Mouse (Mus musculus): ENCODE measurements around the gene Mrgprg. TPM values are rescaled to one million over a fixed set of nuclear protein-coding genes. Genes with fewer than 3 reads are reported as not detected.

Mrgprg gene
- total RNA-seq, 2 experiments from 2014 or later: not detected

GRCm38 (mm10) chr7:143755357-143756124 lies 11.3 kb downstream of the Mrgprg start:
- DNase-seq: no peak

DNA sequence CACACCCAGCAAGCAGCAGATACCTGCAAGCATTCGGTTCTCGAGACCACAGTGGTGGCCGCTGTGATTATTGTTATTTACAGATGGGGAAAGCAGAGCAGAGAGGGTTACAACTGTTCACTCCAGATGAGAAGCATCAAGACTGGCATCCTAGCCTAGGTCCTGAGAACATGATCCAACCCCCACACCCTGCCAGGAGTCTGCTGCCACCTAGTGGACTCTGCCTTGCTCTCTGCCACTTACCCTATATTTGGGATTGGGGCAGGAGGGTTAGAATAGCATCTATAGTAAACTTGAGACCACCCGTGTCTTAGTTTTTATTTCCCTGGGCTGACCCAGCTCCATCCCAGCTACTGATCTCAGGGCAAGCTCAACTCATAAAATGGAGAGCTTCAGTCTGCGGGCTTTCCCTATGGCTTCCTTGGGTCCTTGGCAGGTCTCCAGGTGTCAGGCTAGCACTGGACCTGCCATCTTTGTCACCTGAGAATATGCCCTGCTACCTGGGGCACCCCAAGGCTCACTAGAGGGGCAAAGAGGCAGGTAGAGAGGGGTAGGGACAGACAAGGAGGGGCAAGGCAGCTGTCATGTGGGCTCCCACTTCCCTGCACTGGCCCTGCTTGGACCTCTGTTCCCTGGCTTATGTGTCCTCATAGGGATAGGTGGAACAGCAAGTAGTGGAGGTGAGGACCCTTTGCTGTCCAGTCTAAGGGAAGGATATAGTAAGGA lies 12.6 kb downstream of the Mrgprg start:
- peak; percentile 33 to 50 for DNase-seq

GRCm38 (mm10) chr7:143752606-143753005 lies 14.2 kb downstream of the Mrgprg start:
- DNase-seq: no peak

DNA sequence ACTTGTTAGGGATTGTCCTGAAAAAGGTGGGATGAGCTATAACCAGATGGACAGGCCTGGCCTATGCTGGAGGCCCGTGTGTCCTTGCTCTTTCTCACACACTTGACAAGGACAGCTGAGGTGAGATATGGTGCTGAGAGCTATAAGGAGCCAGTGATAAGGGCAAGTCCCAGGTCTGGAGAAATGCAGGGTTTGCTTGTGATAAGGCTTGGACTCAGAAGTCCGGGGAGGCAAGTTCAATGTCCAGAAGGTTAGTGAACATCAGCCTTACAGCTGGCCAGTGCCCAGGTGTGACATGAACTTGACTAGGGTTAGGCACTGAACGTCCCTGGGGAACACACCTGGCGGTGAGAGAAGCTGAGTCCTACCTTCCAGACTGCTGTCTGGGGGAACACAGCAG lies 14.7 kb downstream of the Mrgprg start:
- no peak for DNase-seq

- no peak for DNase-seq
Observed at GRCm38 (mm10) chr7:143751380-143751779, 15.4 kb downstream of the Mrgprg start.

DNA sequence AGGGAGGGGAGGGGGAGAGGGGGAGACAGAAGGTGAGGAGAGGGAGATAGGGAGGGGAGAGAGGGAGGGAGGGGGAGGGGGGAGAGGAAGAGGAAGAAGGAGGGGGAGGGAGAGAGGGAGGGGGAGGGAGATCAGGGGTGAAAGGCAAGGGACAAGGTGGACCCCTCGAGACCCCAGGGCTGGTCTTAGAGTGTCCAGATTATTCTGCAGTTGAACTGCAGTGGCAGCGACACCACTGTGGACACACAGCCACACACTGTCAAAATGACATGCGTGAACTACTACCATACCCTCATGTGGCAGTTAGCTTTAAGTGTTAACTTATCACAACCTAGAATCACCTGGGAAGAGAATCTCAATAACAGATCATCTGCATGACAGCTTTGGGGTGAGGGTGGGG lies 17.7 kb downstream of the Mrgprg start:
- DNase-seq: no peak

DNA sequence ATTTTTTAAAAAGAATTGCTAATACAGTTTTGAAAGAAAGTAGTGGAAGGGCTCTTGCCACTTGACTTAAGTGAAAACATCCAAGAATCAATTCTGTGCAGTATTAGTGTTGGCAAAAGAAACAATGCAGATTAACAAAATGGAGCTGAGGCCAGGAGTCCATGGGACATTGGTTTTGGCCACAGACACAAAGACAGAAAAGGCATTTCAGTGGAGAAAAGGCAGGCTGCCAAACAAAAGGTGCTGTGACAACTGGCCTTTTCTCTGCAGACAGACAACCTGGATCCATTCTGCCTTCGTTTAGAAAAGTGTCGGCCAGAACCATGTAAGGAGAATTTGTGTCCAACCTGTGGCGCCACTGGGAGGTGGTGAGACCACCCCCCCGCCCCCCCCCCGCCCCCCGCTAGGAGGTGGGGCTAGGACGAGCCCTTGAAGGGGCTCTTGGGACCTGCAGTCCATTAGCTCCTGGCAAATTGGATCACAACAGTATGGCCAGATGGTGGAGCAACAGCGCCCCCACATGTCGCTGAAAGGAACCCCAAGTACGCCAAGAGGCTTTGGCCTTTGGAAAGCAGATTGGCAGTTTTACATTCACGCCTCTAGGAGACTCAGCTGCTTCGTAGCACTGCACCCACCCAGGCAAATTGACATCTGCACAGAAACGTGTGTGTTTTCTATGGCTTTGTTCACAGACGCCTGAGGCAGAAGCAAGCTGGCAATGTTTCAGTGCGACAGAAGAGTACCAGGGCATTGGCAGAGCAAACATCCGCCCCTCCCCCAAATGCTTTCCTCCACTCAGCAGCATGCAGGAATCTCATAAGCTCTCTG lies 18.5 kb downstream of the Mrgprg start:
- peak; percentile 87 to 89 for DNase-seq

DNA sequence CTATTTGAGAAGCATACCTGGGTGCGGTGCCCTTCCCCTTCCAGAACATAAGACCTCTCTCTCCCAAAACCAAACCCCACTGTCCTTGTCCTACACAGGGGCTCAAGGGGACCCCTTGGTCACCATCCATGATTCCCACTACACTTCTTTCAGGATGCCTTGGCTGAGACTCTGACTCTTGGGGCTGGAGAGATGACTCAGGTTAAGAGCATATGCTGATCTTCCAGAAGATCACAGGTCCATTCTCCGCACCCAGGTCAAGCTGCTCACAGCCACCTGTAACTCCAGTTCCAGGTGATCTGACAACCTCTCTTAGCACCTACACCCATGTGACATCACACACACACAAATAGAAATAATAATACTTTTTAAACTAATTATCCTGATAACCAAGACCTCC lies 26.1 kb downstream of the Mrgprg start:
- DNase-seq: no peak

DNA sequence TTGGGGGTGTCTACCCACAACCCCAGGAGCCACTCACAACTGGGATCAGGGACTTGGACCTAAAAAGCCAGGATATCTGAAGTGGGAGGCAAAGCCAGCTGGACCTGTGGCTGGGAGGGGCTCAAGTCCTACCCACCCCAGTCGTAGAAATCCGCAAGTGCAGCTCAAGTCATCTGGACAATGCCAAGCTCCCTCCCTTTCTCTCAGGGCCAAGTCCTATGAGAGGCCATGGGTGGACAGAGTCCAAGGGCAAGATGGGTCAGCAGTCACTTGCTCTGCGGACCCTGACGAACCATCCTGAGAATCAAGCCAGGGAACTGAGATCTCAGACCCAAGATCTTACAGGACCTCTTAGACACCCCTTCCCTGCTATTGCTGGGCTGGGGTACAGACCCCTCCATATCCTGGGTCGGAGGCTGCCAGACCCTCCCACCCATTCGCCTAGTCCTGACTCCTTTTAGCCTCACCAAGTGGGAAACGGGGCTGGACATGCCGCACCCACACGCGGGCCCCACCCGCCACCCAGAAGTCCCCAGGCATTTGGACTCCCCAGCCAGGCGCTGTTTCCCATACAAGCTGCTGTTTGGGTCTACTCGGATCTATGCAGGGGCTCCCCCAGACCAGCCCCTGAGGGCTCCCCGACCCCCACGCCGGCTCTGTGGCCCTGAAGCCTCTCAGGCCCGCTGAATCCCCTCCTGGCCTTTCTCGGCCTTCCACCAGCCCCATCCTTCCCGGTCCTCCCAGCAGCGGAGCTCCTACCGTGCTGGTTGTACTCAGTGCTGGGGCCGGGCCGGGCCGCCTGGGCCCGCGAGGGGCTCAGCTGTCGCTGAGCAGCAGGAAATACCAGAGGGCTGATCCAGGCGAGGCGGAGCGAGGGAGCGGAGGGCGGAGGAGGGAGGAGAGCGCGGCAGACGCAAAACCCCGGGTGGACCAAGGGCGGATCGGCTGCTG lies 27.0 kb downstream of the Mrgprg start:
- peak; percentile 78 to 81 for DNase-seq

- DNase-seq: no peak
Observed at GRCm38 (mm10) chr7:143738601-143739006, 28.2 kb downstream of the Mrgprg start.

DNA sequence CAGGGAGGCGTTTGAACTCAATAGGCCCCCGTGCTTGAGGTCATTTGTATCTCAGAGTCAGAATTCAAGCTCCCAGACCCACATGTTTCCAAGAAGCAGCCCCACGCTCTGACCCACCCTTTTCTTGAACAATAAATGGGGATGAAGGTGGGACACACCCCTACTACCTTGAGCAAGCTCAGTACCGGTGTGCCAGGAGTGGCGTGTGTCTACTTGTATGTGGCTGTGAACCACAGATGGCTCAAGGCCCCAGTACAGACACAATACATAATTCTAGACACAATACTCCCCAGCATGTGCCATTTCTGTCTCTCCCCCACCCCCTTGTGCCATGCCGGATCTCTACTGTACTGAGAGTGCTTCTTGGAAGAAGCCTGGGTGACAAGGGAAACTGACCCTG lies 28.6 kb downstream of the Mrgprg start:
- DNase-seq: no peak

- DNase-seq: no peak
Observed at GRCm38 (mm10) chr7:143733746-143734145, 33.0 kb downstream of the Mrgprg start.

- no peak for DNase-seq
Observed at GRCm38 (mm10) chr7:143729886-143730285, 36.9 kb downstream of the Mrgprg start.

DNA sequence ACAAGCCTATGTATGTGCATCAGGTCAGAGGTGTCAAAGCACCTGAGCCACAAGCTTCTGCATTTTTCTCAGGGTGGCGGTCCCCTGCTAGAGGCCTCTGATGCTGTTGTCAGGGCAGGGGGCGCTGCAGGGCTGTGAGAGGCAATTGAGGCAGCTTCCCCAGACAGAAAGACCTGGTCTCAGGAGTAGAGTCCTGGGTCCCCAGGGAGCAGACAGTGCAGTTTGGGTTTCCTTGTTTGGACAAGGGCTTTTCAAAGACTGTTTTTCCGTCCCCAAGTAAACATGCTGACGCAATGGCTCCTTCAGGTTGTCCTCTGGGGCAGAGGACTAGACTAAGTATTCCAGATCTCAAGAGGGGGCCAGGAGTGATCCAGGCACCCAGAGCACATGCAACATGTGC lies 40.4 kb downstream of the Mrgprg start:
- no peak for DNase-seq

DNA sequence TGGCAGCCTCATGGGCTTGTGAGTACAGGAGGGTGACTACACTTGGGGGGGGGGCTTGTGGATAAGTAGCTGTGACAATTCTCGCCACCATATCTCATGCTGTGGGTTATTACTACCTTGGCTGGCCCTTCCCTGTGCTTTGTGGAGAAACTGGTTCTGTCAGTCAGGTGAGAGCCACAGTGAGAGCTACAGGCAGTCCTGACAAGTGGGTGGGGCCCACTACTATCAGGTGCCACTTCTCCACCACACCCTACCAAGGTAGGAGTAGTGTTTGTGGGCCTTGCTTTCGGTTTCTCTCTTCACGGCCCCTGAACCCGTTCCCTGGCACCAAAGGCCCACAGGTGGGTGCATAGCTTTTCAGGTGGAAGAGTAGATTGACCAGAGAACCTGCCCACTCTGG lies 43.0 kb downstream of the Mrgprg start:
- no peak for DNase-seq

GRCm38 (mm10) chr7:143722646-143723045 lies 44.1 kb downstream of the Mrgprg start:
- DNase-seq: peak; percentile 36 to 47

- DNase-seq: no peak
Observed at GRCm38 (mm10) chr7:143717811-143718210, 49.0 kb downstream of the Mrgprg start.
